Mouse (Mus musculus) monocyte, adult 2 months (primary cell): ENCODE data around the gene Sgsm3.
"Not testable (repeated sequence)": the region's sequence is repeated elsewhere in the genome, so short reads cannot be mapped to it uniquely, and the experiment has no call there.

Experiments
- DNase-seq, 2 experiments: peaks; one replicate each; pipeline ENCODE4 v3.0.0; 2022; ENCODE audit warnings: low spot score in 2 of 2, low read depth in 1 of 2

The Sgsm3 gene

DNA sequence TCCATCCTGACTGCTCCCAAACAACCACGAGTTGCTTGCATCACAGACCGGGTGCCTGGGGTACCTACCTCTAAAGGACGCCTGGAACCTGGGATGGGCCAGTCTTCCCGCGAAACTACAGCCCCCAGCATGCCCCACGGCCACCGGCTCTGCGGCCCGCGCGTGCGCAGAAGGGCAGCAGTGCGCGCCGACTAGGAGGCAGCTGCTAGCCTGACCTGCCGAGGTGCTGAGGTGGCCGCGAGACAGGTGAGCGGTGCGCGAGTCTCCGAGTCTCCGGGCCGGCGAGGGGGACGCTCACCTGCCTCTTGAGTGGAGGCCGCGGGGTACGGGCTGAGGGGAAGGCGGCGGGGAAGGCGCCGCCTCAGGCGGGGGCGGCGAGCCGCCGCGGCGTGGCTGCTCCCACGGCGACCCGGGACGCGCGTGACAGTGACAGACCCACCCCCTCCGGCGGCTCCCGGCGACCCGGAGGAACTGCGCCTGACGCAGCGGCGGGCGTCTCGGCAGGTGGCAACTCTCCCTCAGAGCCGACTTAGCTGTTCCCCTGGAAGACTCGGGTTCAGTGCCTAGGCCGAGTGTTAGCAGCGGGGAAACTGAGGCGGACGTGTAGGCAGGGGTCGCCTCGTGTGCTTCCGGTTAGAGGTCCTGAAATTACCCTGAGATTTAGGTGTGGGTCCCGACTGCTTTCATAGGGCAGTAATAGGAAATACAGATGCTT lies at the start of gene Sgsm3:
Sgsm3 (plus strand) TSS at position 146 of the 715 bp plus-strand sequence.
- DNase-seq = peak; percentile 18 to 54

DNA sequence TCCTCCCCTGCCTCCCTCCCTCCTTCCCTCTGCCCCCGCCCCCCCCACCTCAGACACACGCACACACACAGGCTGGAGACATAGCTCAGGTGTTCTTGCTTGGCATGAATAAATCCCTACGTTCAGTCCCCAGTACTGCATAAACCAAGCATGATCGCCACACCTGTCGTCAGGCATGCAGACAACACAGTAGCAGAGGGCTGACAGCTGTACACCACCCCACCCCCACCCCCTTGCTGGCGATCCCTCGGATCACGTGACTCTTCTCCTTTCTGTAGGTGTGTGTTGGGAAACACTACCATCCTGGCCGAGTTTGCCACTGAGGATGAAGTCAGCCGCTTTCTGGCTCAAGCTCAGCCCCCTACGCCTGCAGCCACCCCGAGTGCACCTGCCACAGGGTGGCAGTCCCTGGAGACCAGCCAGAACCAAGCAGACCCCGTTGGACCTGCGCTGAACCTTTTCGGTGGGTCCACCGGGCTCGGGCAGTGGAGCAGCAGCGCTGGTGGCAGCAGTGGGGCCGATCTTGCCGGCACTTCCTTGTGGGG lies 48.7 kb upstream of the Sgsm3 start:
- no peak for DNase-seq

DNA sequence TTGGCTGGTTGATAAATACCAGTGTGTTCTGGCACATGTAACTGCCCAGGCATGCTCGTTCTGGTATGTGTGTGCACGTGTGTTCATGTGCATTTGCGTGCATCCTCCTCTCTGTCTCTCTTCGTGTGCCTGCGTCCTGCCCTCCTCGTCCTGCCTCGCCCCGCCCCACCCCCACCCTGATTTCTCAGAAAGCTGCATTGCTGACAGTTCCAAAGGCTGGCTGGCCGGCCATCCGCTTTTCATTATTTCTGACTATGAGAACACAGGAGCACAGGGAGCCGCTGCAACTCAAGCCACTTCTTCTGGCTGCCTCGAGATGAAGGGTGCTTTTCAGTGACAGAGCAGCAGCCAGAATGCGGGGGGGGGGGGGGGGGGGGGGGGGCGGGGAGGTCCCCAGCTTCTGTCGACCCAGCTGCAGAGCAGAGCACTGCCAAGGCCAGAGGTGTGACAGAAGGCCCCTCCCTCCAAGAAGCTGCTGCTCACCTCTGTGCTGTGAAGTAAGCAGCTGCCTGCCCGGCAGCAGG lies 47.5 kb upstream of the Sgsm3 start:
- DNase-seq = no peak

DNA sequence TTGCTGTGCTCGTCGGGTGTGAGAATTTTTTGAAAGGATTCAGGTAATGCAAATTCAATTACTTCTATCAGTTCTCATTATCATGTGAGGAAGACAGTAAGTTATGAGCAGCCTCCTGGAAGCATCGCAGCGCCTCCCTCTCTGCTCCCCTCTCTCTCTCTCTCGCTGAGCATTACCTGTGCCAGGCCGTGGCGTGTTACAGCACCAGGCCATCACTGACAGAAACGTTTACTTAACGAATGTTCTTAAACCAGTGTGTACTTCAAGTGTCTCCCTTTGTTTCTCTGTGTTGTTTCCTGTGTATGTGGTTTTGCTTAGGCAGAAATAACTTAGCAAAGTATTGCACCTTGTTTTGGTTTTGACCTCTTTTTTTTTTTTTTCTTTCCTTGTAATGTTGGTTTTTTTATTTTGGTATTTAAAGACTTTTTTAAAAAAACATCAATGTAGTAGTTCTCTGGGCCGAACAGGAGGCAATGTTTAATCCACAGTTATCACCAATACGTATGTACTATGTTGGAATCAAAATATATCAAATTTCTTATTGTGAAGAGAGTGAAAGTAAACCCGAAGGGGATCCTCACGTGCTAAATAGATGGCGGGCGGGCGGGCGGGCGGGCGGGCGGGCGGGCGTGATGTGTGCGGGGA lies 46.8 kb upstream of the Sgsm3 start:
- DNase-seq = not testable (repeated sequence)

DNA sequence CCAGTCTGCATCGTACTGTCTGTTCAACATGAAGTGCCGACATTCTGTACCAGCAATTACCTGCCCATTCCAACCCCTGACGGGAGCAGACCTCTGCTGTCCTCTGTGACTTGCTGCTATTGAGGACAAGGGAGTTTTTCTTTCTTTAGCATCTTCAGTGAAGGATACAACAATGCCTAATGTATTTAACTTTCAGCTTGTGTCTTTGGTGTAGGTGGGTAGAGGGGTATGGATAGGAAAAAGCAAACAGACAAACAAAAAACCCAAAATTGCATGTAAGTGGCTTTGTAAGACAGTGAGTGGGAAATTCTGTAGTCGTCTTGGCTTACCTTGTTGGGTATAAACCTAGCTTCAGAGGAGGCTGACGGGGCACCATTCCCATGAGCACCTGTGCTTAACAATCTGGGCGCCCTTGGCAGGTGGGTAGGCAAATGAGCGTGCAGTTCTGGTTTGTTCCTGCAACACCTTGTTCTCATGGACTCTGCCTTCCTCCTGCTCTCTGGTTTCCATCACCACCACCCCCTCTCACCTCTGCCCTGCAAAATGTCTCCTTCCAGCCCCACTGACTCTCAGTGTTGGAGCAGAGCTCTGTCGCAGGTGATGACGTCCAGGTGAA lies 46.1 kb upstream of the Sgsm3 start:
- no peak for DNase-seq

DNA sequence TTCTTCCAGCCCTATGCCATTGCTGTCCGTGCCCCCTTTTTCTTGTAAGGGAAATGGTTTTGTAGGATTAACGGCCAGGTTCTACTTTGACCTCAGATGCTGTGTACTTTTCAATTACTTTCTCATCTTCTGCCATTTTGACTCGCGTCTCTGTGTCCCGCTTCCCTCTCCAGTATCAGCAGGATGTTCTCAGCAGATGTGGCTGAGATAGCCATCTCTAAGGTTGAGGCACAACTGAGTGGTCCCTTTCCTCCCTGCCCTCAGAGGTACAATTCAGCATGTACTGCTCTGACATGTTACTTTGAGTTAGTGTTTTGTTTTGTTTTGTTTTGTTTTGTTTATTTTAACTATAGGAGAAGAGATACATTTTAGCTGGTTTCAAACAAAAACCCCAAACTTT lies 42.7 kb upstream of the Sgsm3 start:
- no peak for DNase-seq

DNA sequence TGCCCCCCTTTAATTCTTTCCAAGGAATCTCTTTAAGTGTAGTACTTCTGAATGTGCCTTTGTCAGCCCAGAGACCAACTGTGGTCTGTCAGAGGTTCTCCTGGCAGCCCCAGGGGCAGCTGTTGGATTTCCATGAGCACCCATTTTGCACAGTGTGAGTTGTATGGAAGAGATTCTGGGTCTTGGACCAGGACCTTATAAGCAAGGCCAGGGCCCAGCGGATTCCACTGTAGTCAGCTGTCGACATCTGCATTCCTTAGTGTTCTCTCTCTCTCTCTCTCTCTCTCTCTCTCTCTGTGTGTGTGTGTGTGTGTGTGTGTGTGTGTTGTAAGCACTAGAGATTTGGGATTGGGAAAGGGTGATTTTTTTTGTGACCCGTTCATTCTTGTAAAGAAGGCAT lies 40.9 kb upstream of the Sgsm3 start:
- no peak for DNase-seq

DNA sequence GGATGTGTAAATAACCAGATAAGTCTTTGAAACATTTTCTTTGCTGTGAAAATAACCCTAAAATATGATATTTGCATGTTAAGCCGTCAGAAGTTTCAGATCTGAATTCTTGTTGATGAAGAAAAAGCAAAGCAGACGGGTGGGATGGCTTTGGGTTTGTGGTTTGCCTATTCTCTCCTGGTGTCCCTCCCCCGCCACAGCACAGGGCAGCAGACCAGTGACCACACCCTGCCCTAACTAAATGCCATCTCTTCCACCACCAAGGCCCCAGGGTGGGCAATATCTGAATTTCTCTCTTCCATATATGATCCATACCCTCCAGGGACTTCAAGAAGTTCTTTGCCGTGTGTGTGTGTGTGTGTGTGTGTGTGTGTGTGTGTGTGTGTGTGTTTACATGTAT lies 39.0 kb upstream of the Sgsm3 start:
- DNase-seq = no peak

DNA sequence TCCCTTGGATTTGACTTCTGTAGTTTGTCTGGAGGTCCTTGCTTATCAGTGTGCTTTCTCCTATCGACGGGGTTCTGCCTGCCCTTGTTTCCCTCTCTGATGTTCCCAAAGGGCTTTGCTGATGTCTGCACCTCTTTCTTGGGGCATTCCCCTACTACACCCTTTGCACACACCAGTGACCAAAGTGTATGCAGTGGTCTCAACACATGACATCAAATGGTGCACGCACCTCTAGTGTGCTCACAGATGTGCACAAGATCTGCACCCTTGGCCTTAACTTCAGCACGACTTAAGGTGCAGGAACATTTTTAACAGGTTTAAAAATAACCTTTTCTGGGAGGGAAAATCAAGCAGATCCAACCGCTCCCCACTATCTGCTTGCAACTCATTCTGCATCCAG lies 38.2 kb upstream of the Sgsm3 start:
- no peak for DNase-seq

DNA sequence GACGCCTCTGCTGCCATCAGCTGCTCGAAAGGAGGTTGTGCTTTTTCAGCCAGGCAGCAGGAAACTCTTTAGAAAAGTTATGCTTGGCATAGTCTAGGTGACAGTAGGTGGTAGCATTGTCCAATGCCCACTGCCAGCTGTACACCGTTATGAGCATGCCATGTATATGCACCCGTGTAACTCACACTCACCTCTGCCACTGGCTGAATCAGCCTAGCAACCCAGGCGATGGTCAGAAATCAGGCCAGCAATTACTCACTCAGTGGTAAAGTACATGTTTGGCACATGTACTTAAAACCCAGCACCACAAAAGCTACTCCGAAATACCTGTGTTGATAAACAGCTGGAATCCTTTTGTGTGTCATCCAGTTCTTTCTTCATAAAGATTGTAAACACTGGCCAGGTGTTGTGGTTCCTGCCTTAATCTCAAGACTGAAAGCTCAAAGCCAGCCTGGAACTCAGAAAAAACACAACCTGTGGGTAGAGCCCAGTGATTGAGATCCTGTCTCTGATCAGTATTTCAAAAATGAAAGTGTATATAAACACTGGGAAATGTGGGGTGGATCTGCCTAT lies 36.0 kb upstream of the Sgsm3 start:
- DNase-seq = no peak

DNA sequence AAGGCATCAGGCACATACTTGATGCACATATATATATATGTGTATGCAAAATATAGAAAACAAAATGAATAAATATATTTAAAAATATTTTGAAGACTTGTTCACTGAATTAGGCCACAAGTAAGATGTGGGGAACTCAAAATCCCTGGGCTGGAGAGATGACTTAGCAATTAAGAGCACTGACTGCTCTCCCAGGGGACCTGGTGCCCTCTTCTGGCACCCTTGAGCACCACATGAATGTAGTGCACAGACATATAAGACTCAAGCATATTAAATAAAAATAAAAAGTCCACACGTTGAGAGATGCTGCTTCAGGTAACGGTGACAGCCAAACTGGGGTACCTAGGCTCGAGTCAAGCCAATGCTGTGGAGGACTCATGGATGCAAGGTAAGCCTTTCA lies 31.7 kb upstream of the Sgsm3 start:
- DNase-seq = no peak

DNA sequence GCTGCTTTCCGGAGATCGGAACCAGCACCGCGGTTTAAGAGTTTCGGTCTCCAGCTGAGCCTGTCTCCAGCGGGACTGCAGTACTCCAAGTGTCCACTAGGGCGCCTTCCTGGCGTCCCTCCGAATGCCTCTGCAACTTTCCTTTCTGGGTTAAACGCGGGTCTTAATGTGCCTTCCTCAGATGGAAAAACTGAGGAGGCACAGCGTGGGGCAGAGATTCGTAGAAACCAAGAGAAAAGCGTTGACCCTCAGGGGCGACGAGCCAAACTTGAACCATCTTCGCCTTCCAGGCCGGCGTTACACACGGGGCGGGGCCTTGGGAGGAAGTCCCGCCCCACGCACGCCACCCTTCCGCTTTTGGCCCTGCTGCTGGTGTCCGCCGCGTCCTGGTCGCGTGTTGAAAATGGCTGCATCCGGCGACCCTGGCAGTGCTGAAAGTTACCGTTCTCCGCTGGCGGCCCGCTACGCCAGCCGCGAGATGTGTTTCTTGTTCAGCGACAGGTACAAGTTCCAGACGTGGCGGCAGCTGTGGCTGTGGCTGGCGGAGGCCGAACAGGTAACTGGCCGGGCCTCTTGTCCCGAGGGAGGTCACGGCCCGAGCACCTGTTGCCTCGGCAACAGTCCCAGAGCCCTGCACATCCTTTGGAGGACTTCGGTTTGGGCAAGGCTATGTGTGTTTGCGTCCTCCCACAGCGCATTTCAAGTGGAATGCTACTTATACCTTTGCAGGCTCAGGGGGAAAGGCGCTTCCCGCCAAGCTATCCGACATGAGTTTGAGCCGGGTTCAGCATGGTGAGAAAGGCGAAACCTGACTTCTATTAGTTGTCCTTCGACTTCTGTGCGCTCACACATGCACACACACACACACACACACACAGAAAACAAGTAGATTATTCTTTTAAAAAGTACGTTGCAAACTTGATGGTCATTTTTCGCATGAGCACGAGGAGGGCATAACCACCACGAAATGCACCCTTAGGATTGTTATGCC lies 29.1 kb upstream of the Sgsm3 start, which contains the start of gene Adsl:
Adsl (plus strand) TSS at position 346 of the 991 bp plus-strand sequence.
- peak; percentile 73 to 82 for DNase-seq

DNA sequence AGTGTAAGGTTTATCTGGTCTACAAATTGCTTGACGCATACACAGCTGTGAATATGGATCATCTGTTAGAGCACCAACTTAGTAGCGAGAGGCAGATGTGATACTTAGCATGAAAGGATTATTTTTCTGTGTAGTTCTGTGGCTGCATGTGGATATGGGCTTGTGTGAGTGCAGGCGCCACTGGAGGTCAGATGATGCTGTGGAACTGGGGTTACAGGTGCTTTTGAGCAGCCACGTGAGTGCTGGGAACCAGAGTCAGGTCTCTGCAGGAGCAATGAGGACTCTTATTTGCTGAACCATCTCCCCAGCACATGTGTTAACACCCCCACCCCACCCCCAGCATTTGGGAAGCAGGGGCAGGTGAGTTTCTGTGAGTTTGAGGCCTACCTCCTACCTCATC lies 28.1 kb upstream of the Sgsm3 start:
- DNase-seq = no peak

DNA sequence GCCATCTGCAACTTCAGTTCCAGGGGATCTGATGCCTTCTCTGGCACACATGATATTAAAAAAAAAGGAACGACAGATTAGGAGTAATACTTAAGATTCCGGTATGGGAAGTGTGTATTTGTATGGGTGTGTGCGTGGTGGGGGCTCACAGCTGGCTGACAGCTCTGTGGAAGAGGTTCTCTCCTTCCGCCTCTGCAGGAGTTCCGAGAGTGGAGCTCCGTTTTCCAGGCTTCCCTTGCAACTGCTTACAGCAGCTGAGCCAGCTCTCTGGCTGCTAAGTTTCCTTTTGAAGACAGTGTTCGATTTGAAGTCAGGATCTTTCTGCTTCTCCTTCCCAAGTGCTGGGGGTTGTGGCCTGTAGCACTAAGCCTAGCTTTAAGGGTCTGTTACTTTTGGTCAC lies 27.5 kb upstream of the Sgsm3 start:
- DNase-seq = no peak

DNA sequence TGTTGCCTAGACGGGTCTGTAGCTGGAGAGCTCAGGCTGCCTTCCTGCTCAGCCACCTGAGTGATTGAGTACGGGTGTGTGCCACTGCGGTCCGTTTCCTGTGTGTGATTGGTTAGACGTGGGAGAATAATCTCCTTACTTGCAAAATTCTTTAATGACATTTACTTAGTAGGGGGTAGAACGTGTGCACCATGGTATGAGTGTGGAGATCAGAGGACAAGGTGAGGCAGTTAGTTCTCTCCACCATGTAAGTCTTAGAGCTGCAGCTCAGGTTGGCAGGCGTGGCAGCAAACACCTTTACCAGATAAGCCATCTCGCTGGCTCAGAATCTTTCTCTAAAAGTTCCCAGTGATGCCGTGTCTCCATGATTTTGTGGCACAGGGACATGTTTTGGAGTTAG lies 23.6 kb upstream of the Sgsm3 start:
- DNase-seq = no peak

DNA sequence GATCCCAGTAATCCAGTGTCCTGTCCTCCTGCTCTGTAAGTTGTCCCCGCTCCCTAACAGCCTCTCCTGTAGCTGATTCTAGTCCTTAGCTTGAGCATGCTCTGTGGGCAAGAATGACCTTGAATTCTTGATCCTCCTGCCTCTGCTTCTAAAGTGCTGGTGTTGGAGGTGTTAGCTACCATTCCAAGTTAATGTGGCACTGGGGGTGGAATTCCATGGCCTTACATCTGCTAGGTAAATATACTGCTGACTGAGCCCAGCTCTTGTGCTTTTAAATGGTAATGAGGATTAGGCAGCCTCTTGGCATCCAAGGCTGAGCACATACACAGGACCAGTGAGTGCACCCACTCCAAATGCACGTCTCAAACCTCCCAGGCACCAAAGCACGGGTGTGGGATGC lies 22.7 kb upstream of the Sgsm3 start:
- DNase-seq = no peak

DNA sequence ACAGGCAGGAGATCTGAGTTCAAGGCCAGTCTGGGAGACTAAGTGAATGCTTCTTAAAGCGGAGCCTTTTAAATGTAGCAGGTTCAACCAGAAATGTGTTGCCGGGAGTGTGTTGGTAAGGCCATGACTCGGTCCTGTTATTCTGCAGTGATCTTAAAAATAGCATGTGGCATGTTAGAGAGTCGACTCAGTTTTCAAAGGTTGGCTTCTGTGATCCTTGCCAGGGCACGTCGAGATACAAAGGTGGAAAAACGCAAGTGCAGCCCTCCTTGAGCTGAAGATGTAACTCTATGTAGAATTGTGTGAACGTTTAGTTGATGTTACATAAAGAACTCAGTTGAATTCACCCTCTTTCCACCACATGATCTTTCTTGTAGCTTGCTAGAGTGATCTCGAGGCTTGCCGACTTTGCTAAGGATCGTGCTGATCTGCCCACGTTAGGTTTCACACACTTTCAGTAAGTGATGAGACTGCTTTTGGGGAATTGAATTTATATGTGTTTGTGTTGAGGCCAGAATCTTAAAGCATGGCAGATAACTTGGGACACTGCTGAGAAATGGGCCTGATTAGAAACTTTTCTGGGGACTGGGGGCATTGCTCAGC lies 21.6 kb upstream of the Sgsm3 start:
- no peak for DNase-seq

DNA sequence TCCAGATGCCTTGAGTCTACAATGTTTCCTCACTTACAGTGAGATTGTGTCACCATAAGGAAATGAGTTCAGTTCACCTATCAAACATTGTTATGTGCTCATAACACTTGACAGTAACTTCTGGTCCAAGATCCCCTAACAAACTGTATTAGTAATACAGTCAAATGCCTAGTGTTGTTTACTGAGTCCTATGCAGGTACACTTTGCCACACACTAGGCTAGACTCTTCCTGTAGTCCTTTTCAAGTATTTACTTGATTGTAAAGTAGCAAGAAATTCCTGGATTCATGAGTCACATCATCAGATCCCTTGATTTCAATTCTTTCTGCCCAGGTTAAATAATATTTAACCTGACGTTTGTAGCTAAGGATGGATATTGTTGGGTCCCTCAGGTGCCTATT lies 8.2 kb upstream of the Sgsm3 start:
- no peak for DNase-seq

DNA sequence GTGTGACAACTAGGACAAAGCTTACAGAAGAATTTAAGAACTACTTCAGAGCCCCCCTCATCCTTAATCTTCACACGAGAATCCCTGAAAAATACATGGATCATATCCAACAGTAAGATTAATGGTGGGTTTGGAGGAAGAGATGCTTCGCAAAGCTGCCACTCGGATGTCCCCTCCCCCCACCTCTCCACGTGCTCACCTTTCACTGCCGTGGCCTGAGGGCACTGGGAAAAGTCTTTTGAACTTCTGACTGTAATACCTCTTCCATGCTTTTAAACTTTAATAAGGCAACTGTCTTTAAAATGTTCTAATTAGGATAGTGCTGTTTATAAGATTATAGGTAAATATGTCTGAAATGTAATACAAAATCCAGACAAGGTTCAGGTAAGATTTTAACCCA lies 3.3 kb upstream of the Sgsm3 start:
- DNase-seq = no peak

DNA sequence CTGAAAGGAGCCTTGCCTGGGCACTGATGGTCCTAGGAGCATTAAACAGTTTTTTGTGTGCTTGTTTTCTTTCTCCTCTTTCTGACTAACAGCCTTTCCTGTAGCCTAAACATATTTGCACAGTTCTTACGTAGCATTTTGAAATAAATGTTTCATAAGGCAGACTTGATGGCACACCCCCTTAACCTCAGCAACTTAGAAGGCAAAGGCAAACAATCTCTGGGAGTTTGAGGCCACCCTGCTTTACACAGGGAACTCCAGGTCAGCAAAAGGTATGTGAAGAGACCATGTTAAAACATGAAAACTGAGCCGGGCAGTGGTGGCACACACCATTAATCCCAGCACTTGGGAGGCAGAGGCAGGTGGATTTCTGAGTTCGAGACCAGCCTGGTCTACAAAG lies 1.9 kb upstream of the Sgsm3 start:
- DNase-seq = no peak
